Mouse (Mus musculus) CH12.LX (cell line): ENCODE results near the gene Rtl8a.
"Not testable (repeated sequence)": the region's sequence is repeated elsewhere in the genome, so short reads cannot be mapped to it uniquely, and the experiment has no call there.

Source experiments
- CHD1 ChIP-seq: IDR thresholded peaks from 2 replicates; pipeline ENCODE4 v1.6.1; 2012; ENCODE audit warnings: low read depth, low read length, improper control_type of control experiment, inconsistent platforms
- CHD2 ChIP-seq: IDR thresholded peaks from 2 replicates; pipeline ENCODE4 v1.6.1; 2011; ENCODE audit warnings: low read length, improper control_type of control experiment
- CTCF ChIP-seq, 2 experiments: IDR thresholded peaks in 1 of 2; conservative IDR thresholded peaks in 1 of 2; 2 replicates each; pipeline ENCODE4 v1.5.1; 2011 to 2012; ENCODE audit warnings: low read depth in 2 of 2, low read length in 2 of 2, improper control_type of control experiment in 1 of 2, inconsistent platforms in 1 of 2, mild to moderate bottlenecking in 1 of 2, moderate library complexity in 1 of 2
- ELF1 ChIP-seq: IDR thresholded peaks from 2 replicates; pipeline ENCODE4 v1.6.1; 2014; ENCODE audit warnings: low read depth, mild to moderate bottlenecking, inconsistent platforms, low read length, improper control_type of control experiment
- EP300 ChIP-seq: IDR thresholded peaks from 2 replicates; pipeline ENCODE4 v1.6.1; 2011; ENCODE audit warnings: low read length, improper control_type of control experiment
- ETS1 ChIP-seq: conservative IDR thresholded peaks from 2 replicates; pipeline ENCODE4 v1.6.1; 2012; ENCODE audit warnings: low read depth, mild to moderate bottlenecking, inconsistent platforms, low read length, improper control_type of control experiment, moderate library complexity
- NELFE ChIP-seq: IDR thresholded peaks from 2 replicates; pipeline ENCODE4 v1.6.1; 2011; ENCODE audit warnings: low read depth, low read length, improper control_type of control experiment
- NRF1 ChIP-seq: IDR thresholded peaks from 2 replicates; pipeline ENCODE4 v1.6.1; 2014; ENCODE audit warnings: low read depth, mild to moderate bottlenecking, inconsistent platforms, low read length, improper control_type of control experiment, moderate library complexity
- RAD21 ChIP-seq: IDR thresholded peaks from 2 replicates; pipeline ENCODE4 v1.6.1; 2011; ENCODE audit warnings: low read depth, mild to moderate bottlenecking, low read length, improper control_type of control experiment, moderate library complexity
- TCF12 ChIP-seq: IDR thresholded peaks from 2 replicates; pipeline ENCODE4 v1.6.1; 2014; ENCODE audit warnings: low read depth, mild to moderate bottlenecking, inconsistent platforms, low read length, improper control_type of control experiment
- USF1 ChIP-seq: IDR thresholded peaks from 2 replicates; pipeline ENCODE4 v1.6.1; 2014; ENCODE audit warnings: low read depth, mild to moderate bottlenecking, inconsistent platforms, low read length, improper control_type of control experiment
- ZC3H11A ChIP-seq: IDR thresholded peaks from 2 replicates; pipeline ENCODE4 v1.6.1; 2012; ENCODE audit warnings: low read depth, mild to moderate bottlenecking, inconsistent platforms, low read length, improper control_type of control experiment

- not testable (repeated sequence) for TF ChIP-seq CTCF (conservative IDR thresholded peaks at IDR 0.05 in 1 of 2, IDR thresholded peaks at IDR 0.05 in 1 of 2; ENCODE audit: low read depth in 2 of 2, low read length in 2 of 2); ELF1; NRF1; NELFE; EP300; TCF12; ZC3H11A; ETS1; CHD1; RAD21; USF1; CHD2
Measured at GRCm38 (mm10) chrX:53638107-53638506, 5.4 kb downstream of the Rtl8a start.
